Mouse (Mus musculus) limb, embryonic 14.5 days (tissue): Measurements from ENCODE around the gene Ralgapa1. TPM values are rescaled to one million over a fixed set of nuclear protein-coding genes. Genes with fewer than 3 reads are reported as not detected.
"Not testable (repeated sequence)": the region's sequence is repeated elsewhere in the genome, so short reads cannot be mapped to it uniquely, and the experiment has no call there.

Experiments
- ATAC-seq: fragments of 200-750 bp; cut with Nextera tagmentation; 2 replicates; pipeline ENCODE4 v1.8.0; 2017; ENCODE audit warnings: low read depth, moderate number of reproducible peaks, moderate TSS enrichment; ENCODE audit not compliant: low FRiP score
- DNase-seq: peaks from one replicate; pipeline ENCODE4 v3.0.0-alpha.2; 2015; ENCODE audit warnings: low spot score
- H3K27ac ChIP-seq: fragments of 300-500 bp; sonication (generic); replicated peaks from 2 replicates; pipeline ENCODE4 v1.5.1; 2014; ENCODE audit warnings: low read depth, mild to moderate bottlenecking, low read length, moderate library complexity, mixed read lengths
- H3K27me3 ChIP-seq: fragments of 300-500 bp; sonication (generic); 2 replicates; pipeline ENCODE4 v1.6.1; 2014; ENCODE audit warnings: low read length, mixed read lengths; ENCODE audit not compliant: control insufficient read depth, insufficient read depth
- H3K36me3 ChIP-seq: fragments of 300-500 bp; sonication (generic); 2 replicates; pipeline ENCODE4 v1.6.1; 2014; ENCODE audit warnings: mild to moderate bottlenecking, low read length, moderate library complexity, mixed read lengths; ENCODE audit not compliant: control insufficient read depth, insufficient read depth
- H3K4me1 ChIP-seq: fragments of 300-500 bp; sonication (generic); 2 replicates; pipeline ENCODE4 v1.6.1; 2014; ENCODE audit warnings: antibody characterized with exemption, low read length, mixed read lengths; ENCODE audit not compliant: control insufficient read depth, insufficient read depth
- H3K4me2 ChIP-seq: fragments of 300-500 bp; sonication (generic); replicated peaks from 2 replicates; pipeline ENCODE4 v1.6.1; 2014; ENCODE audit warnings: low read depth, mild to moderate bottlenecking, low read length, moderate library complexity; ENCODE audit not compliant: severe bottlenecking
- H3K4me3 ChIP-seq: fragments of 300-500 bp; sonication (generic); replicated peaks from 2 replicates; pipeline ENCODE4 v1.5.1; 2014; ENCODE audit warnings: low read length
- H3K9ac ChIP-seq: fragments of 300-500 bp; sonication (generic); 2 replicates; pipeline ENCODE4 v1.6.1; 2014; ENCODE audit warnings: mild to moderate bottlenecking, low read depth, low read length, moderate library complexity; ENCODE audit not compliant: severe bottlenecking
- H3K9me3 ChIP-seq: fragments of 300-500 bp; sonication (generic); 2 replicates; pipeline ENCODE4 v1.6.1; 2016; ENCODE audit warnings: low read length; ENCODE audit not compliant: control insufficient read depth
- POLR2A ChIP-seq: fragments of 200-500 bp; IDR thresholded peaks from 2 replicates; pipeline ENCODE4 v1.8.0; 2012; ENCODE audit warnings: inconsistent platforms, mild to moderate bottlenecking, moderate library complexity, borderline replicate concordance; ENCODE audit not compliant: insufficient read depth, insufficient read length; ENCODE audit errors: extremely low read depth
- WGBS: fragments of 180-500 bp; shearing (Covaris S2); extraction: QIAGEN DNeasy Blood & Tissue Kit; methylation state at CpG from one replicate; pipeline ENCODE4 v1.1.7; 2014; 5-methylcytosine and 5-hydroxymethylcytosine counted together
- polyA plus RNA-seq, 2 experiments: library from polyadenylated mRNA; depleted of rRNA in 1 of 2; stranded (reverse) in 1 of 2; unstranded in 1 of 2; fragments of >200 nt; fragmentation: Nextera tagmentation in 1 of 2; extraction: Ambion mirVana in 1 of 2; gene quantifications; 2 replicates each; pipeline versions ENCODE4 v1.2.1 to v1.2.3; 2012 to 2014

Gene Ralgapa1
- polyA plus RNA-seq, 2 experiments = 23.7 to 58.3 TPM

- TF ChIP-seq POLR2A = no peak
- 89% methylated on average over 4 of the region's 4 CpGs for WGBS
Measured at GRCm38 (mm10) chr12:55801131-55801530, 19.8 kb downstream of the Ralgapa1 start.

GRCm38 (mm10) chr12:55800144-55800543 lies 20.8 kb downstream of the Ralgapa1 start:
- DNase-seq (no peak), ATAC-seq (no peak)
- no peak overlapping the region for H3K4me2 ChIP-seq
- no peaks in the 10 kb centered on the region for H3K4me1 ChIP-seq
- no peak for TF ChIP-seq POLR2A
- H3K4me3 ChIP-seq = no peak overlapping the region
- H3K27me3 ChIP-seq = no peaks in the 10 kb centered on the region
- WGBS = 88% methylated on average over 5 of the region's 5 CpGs
- H3K36me3 ChIP-seq = no peaks in the 10 kb centered on the region
- no peak overlapping the region for H3K9ac ChIP-seq
- no peaks in the 10 kb centered on the region for H3K9me3 ChIP-seq
- H3K27ac ChIP-seq = no peak overlapping the region

More at GRCm38 (mm10) chr12:55801131-55801530, 19.8 kb downstream of the Ralgapa1 start:
- ATAC-seq (no peak), DNase-seq (no peak)
- no peak overlapping the region for H3K27ac ChIP-seq
- H3K9ac ChIP-seq = no peak overlapping the region
- H3K36me3 ChIP-seq = no peaks in the 10 kb centered on the region
- H3K9me3 ChIP-seq = no peaks in the 10 kb centered on the region
- H3K27me3 ChIP-seq = no peaks in the 10 kb centered on the region
- H3K4me2 ChIP-seq = no peak overlapping the region
- H3K4me3 ChIP-seq = no peak overlapping the region
- no peaks in the 10 kb centered on the region for H3K4me1 ChIP-seq

GRCm38 (mm10) chr12:55798745-55799144 lies 22.2 kb downstream of the Ralgapa1 start:
- WGBS = 87% methylated on average over 4 of the region's 4 CpGs
- TF ChIP-seq POLR2A = no peak
- DNase-seq (no peak), ATAC-seq (no peak)
- Histone ChIP-seq H3K27me3 (no peaks in the 10 kb centered on the region), H3K4me1 (no peaks in the 10 kb centered on the region), H3K4me2 (no peak overlapping the region), H3K9me3 (no peaks in the 10 kb centered on the region), H3K4me3 (no peak overlapping the region), H3K36me3 (0 out of 2 replicates have a peak, but pooled peaks cover 2% of the 10 kb centered on the region), H3K27ac (no peak overlapping the region), H3K9ac (no peak overlapping the region)

GRCm38 (mm10) chr12:55797103-55797502 lies 23.9 kb downstream of the Ralgapa1 start:
- DNase-seq = no peak
- WGBS = 82% methylated on average over 3 of the region's 3 CpGs
- H3K27ac ChIP-seq = no peak overlapping the region
- 0 out of 2 replicates have a peak, but pooled peaks cover 2% of the 10 kb centered on the region for H3K36me3 ChIP-seq
- ATAC-seq = no peak
- TF ChIP-seq POLR2A = no peak
- no peak overlapping the region for H3K4me3 ChIP-seq
- H3K4me2 ChIP-seq = no peak overlapping the region
- H3K9ac ChIP-seq = no peak overlapping the region
- no peaks in the 10 kb centered on the region for H3K9me3 ChIP-seq
- H3K4me1 ChIP-seq = no peaks in the 10 kb centered on the region
- no peaks in the 10 kb centered on the region for H3K27me3 ChIP-seq

GRCm38 (mm10) chr12:55794485-55794884 lies 26.5 kb downstream of the Ralgapa1 start:
- H3K27ac ChIP-seq, DNase-seq, H3K9me3 ChIP-seq, ATAC-seq, H3K4me1 ChIP-seq, H3K36me3 ChIP-seq, H3K27me3 ChIP-seq, H3K4me2 ChIP-seq, H3K4me3 ChIP-seq, H3K9ac ChIP-seq: not testable (repeated sequence)
- 82% methylated on average over 4 of the region's 4 CpGs for WGBS

- H3K4me2 ChIP-seq = no peak overlapping the region
- no peaks in the 10 kb centered on the region for H3K27me3 ChIP-seq
- peaks cover 36% of the 10 kb centered on the region for H3K36me3 ChIP-seq
- ATAC-seq (no peak), DNase-seq (no peak)
- H3K4me3 ChIP-seq = no peak overlapping the region
- H3K27ac ChIP-seq = no peak overlapping the region
- no peaks in the 10 kb centered on the region for H3K4me1 ChIP-seq
- 86% methylated on average over 2 of the region's 2 CpGs for WGBS
- H3K9me3 ChIP-seq = no peaks in the 10 kb centered on the region
- no peak overlapping the region for H3K9ac ChIP-seq
- no peak for TF ChIP-seq POLR2A
Measured at GRCm38 (mm10) chr12:55785252-55785651, 35.7 kb downstream of the Ralgapa1 start.
